Mouse (Mus musculus) right cerebral cortex, adult 2 months (tissue): ENCODE measurements around the gene Ephb2.
A peak's percentile ranks its signal among the peaks of the same experiment; 100 is the strongest.

Source experiments
- DNase-seq, 2 experiments: peaks; one replicate each; pipeline ENCODE4 v3.0.0; 2021 to 2022; ENCODE audit warnings: low spot score in 2 of 2

Ephb2 gene

DNA sequence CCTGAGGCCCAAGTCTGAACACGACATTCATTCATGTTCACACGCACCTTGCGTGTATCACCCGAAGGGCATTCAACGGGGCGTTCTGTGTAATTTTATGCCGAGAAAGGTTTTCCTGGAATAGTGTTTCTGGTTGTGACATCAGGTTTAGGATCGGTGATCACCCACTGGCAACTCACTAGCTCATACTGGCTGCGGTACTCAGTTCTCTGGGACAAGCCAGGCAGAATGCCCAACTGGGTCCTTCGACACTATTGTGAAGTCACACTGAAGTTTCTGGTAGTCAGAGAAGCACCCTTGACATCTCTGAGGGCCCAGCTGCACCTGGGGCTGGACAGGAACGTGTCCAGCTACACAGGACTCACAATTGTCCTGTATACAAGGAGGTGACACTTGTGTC, 132.4 kb downstream of the Ephb2 start:
- DNase-seq = no peak

- no peak for DNase-seq
Measured at GRCm38 (mm10) chr4:136702456-136702855, 133.3 kb downstream of the Ephb2 start.

DNA sequence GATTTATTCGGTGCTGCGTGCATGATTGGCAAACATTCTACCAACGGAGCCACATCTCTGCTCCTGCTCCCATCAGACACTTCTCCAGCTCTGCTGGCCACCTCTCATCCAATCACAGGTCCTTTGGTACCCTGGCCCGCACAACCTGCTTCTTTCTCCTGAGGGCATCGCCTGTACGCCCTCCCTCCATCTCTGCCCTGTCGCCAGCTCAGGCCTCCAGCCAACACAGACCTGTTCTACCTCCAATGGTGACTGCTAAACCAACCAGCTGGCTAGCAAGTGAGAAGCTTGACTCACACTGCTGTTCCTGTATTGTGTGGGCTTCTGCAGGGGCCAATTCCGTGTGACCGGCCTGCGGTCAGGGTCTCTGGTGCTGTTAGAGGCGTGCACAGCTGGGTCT, 134.6 kb downstream of the Ephb2 start:
- no peak for DNase-seq

GRCm38 (mm10) chr4:136699084-136699450, 136.7 kb downstream of the Ephb2 start:
- DNase-seq = peak in 1 of 2 experiments; percentile 33

- no peak for DNase-seq
Measured at GRCm38 (mm10) chr4:136698404-136699083, 137.2 kb downstream of the Ephb2 start.

GRCm38 (mm10) chr4:136697325-136697724, 138.5 kb downstream of the Ephb2 start:
- no peak for DNase-seq

DNA sequence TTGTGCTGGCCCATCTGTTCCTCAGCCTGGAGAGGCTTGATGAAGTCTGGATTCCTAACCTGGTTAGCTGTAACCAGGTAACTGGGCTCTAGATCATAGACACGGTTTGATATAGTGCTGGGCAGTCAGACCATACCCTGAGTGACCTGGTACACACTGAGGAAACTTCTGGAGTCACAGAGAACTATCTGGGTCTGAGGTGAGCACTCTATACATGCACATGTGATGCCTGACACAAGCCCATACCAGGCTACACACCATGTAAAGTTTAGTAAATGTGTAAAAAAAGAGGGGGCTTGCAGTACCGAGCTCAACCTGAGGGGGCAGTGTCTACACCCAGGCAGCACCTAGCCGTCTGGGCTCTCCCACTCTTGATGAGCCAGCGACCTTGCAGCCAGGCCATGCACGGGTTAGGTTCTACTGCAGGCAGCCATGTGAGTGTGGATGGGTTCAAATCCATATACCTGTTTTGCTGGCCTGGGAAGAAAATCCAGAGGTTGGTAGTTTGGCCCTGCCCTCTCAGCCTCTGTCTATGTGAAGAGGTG, 139.3 kb downstream of the Ephb2 start:
- DNase-seq = peak; percentile 56 to 66

DNA sequence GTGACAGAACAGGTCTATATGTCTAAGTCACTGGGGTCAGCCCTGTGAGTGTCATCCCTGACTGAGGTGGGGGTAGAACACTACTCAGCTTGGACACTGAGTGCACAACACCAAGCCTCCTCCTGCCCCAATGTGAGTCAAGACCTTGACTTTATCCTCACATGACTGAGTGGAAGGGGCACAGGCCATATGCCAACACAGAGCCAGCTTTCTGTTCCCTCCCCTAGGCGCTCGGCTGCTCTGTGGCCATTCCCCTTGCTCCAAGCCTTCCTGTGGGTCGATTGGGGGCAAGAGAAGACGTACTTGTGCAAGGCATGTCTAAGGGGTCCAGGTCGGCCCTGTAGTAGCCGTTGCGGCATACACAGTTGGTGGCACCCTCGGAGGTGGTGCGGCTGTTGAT, 140.1 kb downstream of the Ephb2 start:
- DNase-seq = no peak

DNA sequence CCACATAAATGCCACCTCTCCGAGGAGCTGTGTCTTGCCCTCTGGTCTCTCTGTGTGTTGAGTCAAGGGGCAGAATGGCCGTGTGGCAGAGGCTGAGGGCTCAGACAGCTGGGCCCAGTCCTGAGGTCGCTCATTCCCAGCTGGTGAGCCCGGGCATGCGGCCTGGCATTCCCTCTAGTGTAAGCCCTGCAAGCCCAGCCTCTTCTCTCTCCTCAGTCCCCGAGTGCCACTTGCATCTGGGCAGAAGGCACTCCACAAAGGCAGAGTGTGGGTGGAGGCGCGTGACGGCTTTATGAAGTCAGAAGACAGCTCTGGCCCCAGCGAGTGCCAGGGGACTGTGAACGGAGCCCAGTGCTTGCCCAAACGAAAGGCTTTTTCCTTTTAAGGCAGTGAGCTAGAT, 145.8 kb downstream of the Ephb2 start:
- DNase-seq = peak; percentile 63 to 67

DNA sequence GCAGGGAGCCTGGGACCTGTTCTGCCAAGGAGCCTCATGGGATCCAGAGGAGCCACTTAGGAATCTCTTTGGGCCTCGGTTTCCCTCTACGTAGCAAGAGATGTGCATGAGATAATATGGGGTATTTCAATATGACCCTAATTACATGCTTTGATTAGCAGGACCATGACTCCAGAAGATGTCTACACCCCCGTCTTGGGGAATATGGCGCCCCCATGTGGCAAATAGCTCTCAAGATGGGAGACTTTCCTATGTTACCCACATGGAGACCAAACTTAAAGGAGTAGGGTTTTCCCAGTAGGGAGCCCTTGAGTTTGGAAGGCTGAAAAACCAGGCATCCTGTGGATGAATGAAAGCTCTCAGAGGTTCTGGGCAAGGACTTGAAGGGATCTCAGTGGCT, 147.7 kb downstream of the Ephb2 start:
- DNase-seq = no peak

GRCm38 (mm10) chr4:136685431-136685869, 150.3 kb downstream of the Ephb2 start:
- no peak for DNase-seq

GRCm38 (mm10) chr4:136684485-136684884, 151.3 kb downstream of the Ephb2 start:
- no peak for DNase-seq

- DNase-seq = no peak
Measured at GRCm38 (mm10) chr4:136680641-136681040, 155.1 kb downstream of the Ephb2 start.

DNA sequence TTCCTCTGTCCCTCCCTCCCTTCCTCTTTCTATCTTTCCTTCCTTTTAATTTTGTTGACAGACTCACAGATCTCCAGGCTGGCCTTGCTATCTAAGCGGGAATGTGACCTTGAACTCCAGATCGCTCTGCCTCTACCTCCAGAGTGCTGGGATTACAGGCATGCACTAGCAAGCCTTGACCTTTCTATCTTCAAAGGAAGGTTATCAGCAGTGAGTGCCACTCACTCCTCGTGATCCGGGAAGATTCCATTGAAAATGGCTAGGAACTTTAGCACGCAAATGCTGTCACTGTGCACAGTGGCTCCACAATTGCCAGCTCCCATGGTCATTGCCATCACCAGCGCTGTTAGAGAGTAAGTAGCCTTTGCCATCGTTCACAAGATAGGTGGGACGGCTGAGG, 156.6 kb downstream of the Ephb2 start:
- no peak for DNase-seq

DNA sequence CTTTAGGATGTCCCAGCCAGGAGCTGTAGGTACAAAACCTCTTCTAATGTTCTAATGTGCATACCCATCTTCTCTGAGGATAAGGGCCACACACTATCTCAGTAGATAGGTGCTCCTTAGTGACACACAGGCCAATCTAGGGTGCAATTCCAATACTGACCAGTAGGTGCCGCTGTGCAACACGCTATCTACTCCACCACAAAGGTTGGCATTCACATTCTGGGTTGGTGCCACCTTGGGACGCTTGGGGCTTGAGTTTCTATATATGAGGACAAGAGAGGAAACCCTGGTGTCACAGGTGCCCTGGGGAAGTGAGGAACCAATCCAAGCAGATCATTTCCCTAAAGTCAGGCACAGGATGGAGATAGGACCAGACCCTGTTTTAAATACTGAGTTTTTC, 157.3 kb downstream of the Ephb2 start:
- peak; percentile 95 to 97 for DNase-seq

GRCm38 (mm10) chr4:136675439-136675838, 160.3 kb downstream of the Ephb2 start:
- no peak for DNase-seq

- DNase-seq = no peak
Measured at GRCm38 (mm10) chr4:136672335-136673090, 163.3 kb downstream of the Ephb2 start.

- DNase-seq = no peak
Measured at GRCm38 (mm10) chr4:136667757-136668156, 168.0 kb downstream of the Ephb2 start.

DNA sequence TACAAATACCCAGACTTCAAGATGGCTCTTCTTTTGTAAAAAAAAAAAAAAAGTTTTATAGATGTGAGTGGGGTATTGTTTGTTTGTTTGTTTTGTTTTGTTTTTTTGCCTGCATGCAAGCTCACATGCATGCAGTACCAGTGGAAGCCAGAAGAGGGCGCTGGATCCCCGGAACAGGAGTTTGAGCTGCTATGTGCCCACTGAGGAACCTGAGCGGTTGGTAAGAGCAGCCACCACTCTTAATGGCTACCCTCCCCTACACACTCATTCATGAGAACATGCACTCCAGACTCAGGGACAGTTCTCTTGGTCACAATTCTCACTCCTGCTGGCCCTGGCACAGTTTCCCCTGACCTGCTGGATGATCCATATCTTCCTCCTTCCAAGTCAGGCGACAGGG, 169.8 kb downstream of the Ephb2 start:
- no peak for DNase-seq

- DNase-seq = peak; percentile 35 to 37
Measured at GRCm38 (mm10) chr4:136665068-136665467, 170.7 kb downstream of the Ephb2 start.

GRCm38 (mm10) chr4:136657914-136658313, 177.9 kb downstream of the Ephb2 start:
- DNase-seq = no peak

DNA sequence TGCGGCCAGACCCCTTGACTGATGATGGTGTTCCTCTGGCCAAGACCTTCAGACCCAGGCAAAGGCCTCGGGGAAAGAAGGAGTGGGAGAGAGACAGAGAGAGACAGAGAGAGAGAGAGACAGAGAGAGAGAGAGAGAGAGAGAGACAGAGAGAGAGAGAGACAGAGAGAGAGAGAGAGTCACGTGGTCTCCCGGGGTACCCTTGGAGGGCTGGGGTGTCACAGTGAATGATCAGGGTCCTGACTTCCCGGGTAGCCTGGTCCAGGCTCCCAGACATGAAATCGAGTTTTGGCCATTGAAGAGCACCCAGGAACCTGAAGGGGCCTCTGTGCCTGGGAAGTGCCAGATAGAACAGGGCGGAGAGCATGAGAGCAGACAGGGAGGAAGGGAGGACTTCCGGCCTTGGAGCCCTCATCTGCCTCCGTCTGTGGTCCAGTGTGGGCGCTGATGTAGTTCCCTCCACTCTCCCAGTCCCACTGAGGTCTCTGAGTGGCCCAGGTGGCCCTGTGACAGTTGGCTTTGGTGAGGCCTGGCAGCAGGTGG, 182.0 kb downstream of the Ephb2 start:
- DNase-seq = no peak

GRCm38 (mm10) chr4:136653019-136653418, 182.8 kb downstream of the Ephb2 start:
- DNase-seq = no peak
